Mouse (Mus musculus) MEL (cell line): ENCODE data around the gene Pah. TPM values are rescaled to one million over a fixed set of nuclear protein-coding genes. Genes with fewer than 3 reads are reported as not detected.

Experiments
- DNase-seq: peaks from one replicate; pipeline ENCODE4 v3.0.0; 2011; ENCODE audit warnings: low read depth, low spot score
- H3K27ac ChIP-seq: 2 replicates; pipeline ENCODE4 v1.5.1; 2012; ENCODE audit warnings: low read depth, mild to moderate bottlenecking, control low read depth, low read length, moderate library complexity; ENCODE audit not compliant: control insufficient read depth
- H3K27me3 ChIP-seq, 2 experiments: fragments of 150-350 bp in 1 of 2; sonication (generic) in 1 of 2; 2 replicates each; pipeline ENCODE4 v1.6.1; 2012; ENCODE audit warnings: low read length in 2 of 2, mild to moderate bottlenecking in 2 of 2, improper control_type of control experiment in 1 of 2, moderate library complexity in 1 of 2; ENCODE audit not compliant: insufficient read depth in 2 of 2, control insufficient read depth in 1 of 2
- H3K36me3 ChIP-seq, 2 experiments: 2 replicates each; pipeline ENCODE4 v1.6.1; 2012 to 2014; ENCODE audit warnings: low read length in 2 of 2, improper control_type of control experiment in 1 of 2, inconsistent platforms in 1 of 2, mild to moderate bottlenecking in 1 of 2; ENCODE audit not compliant: insufficient read depth in 2 of 2, control insufficient read depth in 1 of 2
- H3K4me1 ChIP-seq, 2 experiments: fragments of 150-350 bp in 1 of 2; sonication (generic) in 1 of 2; 2 replicates each; pipeline ENCODE4 v1.6.1; 2012; ENCODE audit warnings: low read length in 2 of 2, improper control_type of control experiment in 1 of 2, mild to moderate bottlenecking in 1 of 2; ENCODE audit not compliant: insufficient read depth in 2 of 2, control insufficient read depth in 1 of 2
- H3K4me3 ChIP-seq, 2 experiments: fragments of 150-350 bp in 1 of 2; sonication (generic) in 1 of 2; 2 replicates each; pipeline ENCODE4 v1.5.1; 2012; ENCODE audit warnings: low read depth in 2 of 2, low read length in 2 of 2, mild to moderate bottlenecking in 2 of 2, moderate library complexity in 2 of 2, control low read depth in 1 of 2, improper control_type of control experiment in 1 of 2; ENCODE audit not compliant: control insufficient read depth in 1 of 2, insufficient read depth in 1 of 2
- H3K79me2 ChIP-seq: 2 replicates; pipeline ENCODE4 v1.6.1; 2012; ENCODE audit warnings: mild to moderate bottlenecking, low read length, moderate library complexity; ENCODE audit not compliant: control insufficient read depth, poor library complexity, insufficient read depth
- H3K9ac ChIP-seq: 2 replicates; pipeline ENCODE4 v1.6.1; 2012; ENCODE audit warnings: low read depth, mild to moderate bottlenecking, control low read depth, low read length, moderate library complexity; ENCODE audit not compliant: control insufficient read depth, poor library complexity, severe bottlenecking
- H3K9me3 ChIP-seq: fragments of 150-350 bp; sonication (generic); replicated peaks from 2 replicates; pipeline ENCODE4 v1.6.1; 2012; ENCODE audit warnings: mild to moderate bottlenecking, low read length, improper control_type of control experiment, moderate library complexity; ENCODE audit not compliant: insufficient read depth
- CHD2 ChIP-seq: IDR thresholded peaks from 2 replicates; pipeline ENCODE4 v1.6.1; 2011; ENCODE audit warnings: low read length, improper control_type of control experiment
- CTCF ChIP-seq, 3 experiments: IDR thresholded peaks in 2 of 3; conservative IDR thresholded peaks in 1 of 3; 2 replicates each; pipeline ENCODE4 v1.5.1; 2011 to 2012; ENCODE audit warnings: low read length in 3 of 3, low read depth in 2 of 3, mild to moderate bottlenecking in 2 of 3, improper control_type of control experiment in 1 of 3, inconsistent platforms in 1 of 3, mixed read lengths in 1 of 3, moderate library complexity in 1 of 3; ENCODE audit not compliant: control insufficient read depth in 1 of 3, insufficient read depth in 1 of 3, poor library complexity in 1 of 3, severe bottlenecking in 1 of 3
- E2F4 ChIP-seq: IDR thresholded peaks from 2 replicates; pipeline ENCODE4 v1.6.1; 2011; ENCODE audit warnings: low read depth, low read length, improper control_type of control experiment, borderline replicate concordance
- EP300 ChIP-seq, 2 experiments: IDR thresholded peaks; 2 replicates each; pipeline ENCODE4 v1.6.1; 2011; ENCODE audit warnings: improper control_type of control experiment in 2 of 2, low read length in 2 of 2, low read depth in 1 of 2, mild to moderate bottlenecking in 1 of 2
- GATA1 ChIP-seq: IDR thresholded peaks from 2 replicates; pipeline ENCODE4 v1.6.1; 2011; ENCODE audit warnings: low read depth, low read length, improper control_type of control experiment
- HCFC1 ChIP-seq: IDR thresholded peaks from 2 replicates; pipeline ENCODE4 v1.6.1; 2012; ENCODE audit warnings: low read depth, mild to moderate bottlenecking, inconsistent platforms, low read length, improper control_type of control experiment, moderate library complexity
- MAX ChIP-seq: IDR thresholded peaks from 2 replicates; pipeline ENCODE4 v1.6.1; 2011; ENCODE audit warnings: low read length, improper control_type of control experiment
- MAZ ChIP-seq: IDR thresholded peaks from 2 replicates; pipeline ENCODE4 v1.6.1; 2012; ENCODE audit warnings: low read depth, mild to moderate bottlenecking, inconsistent platforms, low read length, improper control_type of control experiment
- MXI1 ChIP-seq: IDR thresholded peaks from 2 replicates; pipeline ENCODE4 v1.6.1; 2011; ENCODE audit warnings: mild to moderate bottlenecking, low read depth, low read length, improper control_type of control experiment
- MYB ChIP-seq: IDR thresholded peaks from 2 replicates; pipeline ENCODE4 v1.6.1; 2011; ENCODE audit warnings: mild to moderate bottlenecking, low read depth, low read length, improper control_type of control experiment
- POLR2A ChIP-seq, 2 experiments: IDR thresholded peaks; 2 replicates each; pipeline ENCODE4 v1.6.1; 2011 to 2012; ENCODE audit warnings: low read length in 2 of 2, mild to moderate bottlenecking in 2 of 2, control low read depth in 1 of 2, improper control_type of control experiment in 1 of 2, low read depth in 1 of 2, moderate library complexity in 1 of 2; ENCODE audit not compliant: control insufficient read depth in 1 of 2, insufficient read depth in 1 of 2, poor library complexity in 1 of 2
- POLR2AphosphoS2 ChIP-seq: IDR thresholded peaks from 2 replicates; pipeline ENCODE4 v1.6.1; 2011; ENCODE audit warnings: low read length, improper control_type of control experiment
- RCOR1 ChIP-seq: IDR thresholded peaks from 2 replicates; pipeline ENCODE4 v1.6.1; 2012; ENCODE audit warnings: low read depth, mild to moderate bottlenecking, inconsistent platforms, low read length, improper control_type of control experiment
- SMC3 ChIP-seq: IDR thresholded peaks from 2 replicates; pipeline ENCODE4 v1.6.1; 2011; ENCODE audit warnings: low read depth, low read length, improper control_type of control experiment
- TCF12 ChIP-seq: IDR thresholded peaks from 2 replicates; pipeline ENCODE4 v1.6.1; 2014; ENCODE audit warnings: low read depth, mild to moderate bottlenecking, inconsistent platforms, low read length, improper control_type of control experiment, moderate library complexity
- UBTF ChIP-seq: IDR thresholded peaks from 2 replicates; pipeline ENCODE4 v1.6.1; 2012; ENCODE audit warnings: low read depth, mild to moderate bottlenecking, inconsistent platforms, low read length, improper control_type of control experiment, moderate library complexity, borderline replicate concordance; ENCODE audit not compliant: insufficient read depth
- USF2 ChIP-seq, 2 experiments: IDR thresholded peaks; 2 replicates each; pipeline ENCODE4 v1.6.1; 2011 to 2012; ENCODE audit warnings: improper control_type of control experiment in 2 of 2, low read length in 2 of 2, borderline replicate concordance in 1 of 2, inconsistent platforms in 1 of 2, low read depth in 1 of 2, mild to moderate bottlenecking in 1 of 2; ENCODE audit not compliant: insufficient read depth in 1 of 2
- ZKSCAN1 ChIP-seq: IDR thresholded peaks from 2 replicates; pipeline ENCODE4 v1.6.1; 2012; ENCODE audit warnings: low read depth, mild to moderate bottlenecking, inconsistent platforms, low read length, improper control_type of control experiment, moderate library complexity
- ZMIZ1 ChIP-seq: IDR thresholded peaks from 2 replicates; pipeline ENCODE4 v1.6.1; 2012; ENCODE audit warnings: low read depth, mild to moderate bottlenecking, inconsistent platforms, low read length, improper control_type of control experiment, moderate library complexity
- ZNF384 ChIP-seq: IDR thresholded peaks from 2 replicates; pipeline ENCODE4 v1.6.1; 2012; ENCODE audit warnings: low read depth, mild to moderate bottlenecking, inconsistent platforms, low read length, improper control_type of control experiment
- polyA plus RNA-seq, 2 experiments: library from polyadenylated mRNA; stranded (reverse) in 1 of 2; unstranded in 1 of 2; fragments of >175 nt in 1 of 2; fragments of >200 nt in 1 of 2; gene quantifications; 2 replicates each; pipeline versions ENCODE4 v1.2.1 to v1.2.4; 2012; ENCODE audit warnings: low replicate concordance in 2 of 2, low read depth in 1 of 2; ENCODE audit not compliant: insufficient read length in 2 of 2, insufficient read depth in 1 of 2, missing spikeins in 1 of 2
- total RNA-seq: library from RNA; depleted of rRNA; stranded (reverse); fragments of 300-350 nt; gene quantifications from 2 replicates; pipeline ENCODE4 v1.2.3, GENCODE M21; 2012

Gene Pah
- total and polyA plus RNA-seq, 3 experiments: not detected

- no peaks in the 10 kb centered on the region for H3K27me3 ChIP-seq
- H3K4me1 ChIP-seq: no peaks in the 10 kb centered on the region
- H3K27ac ChIP-seq: no peak overlapping the region
- H3K4me3 ChIP-seq: no peak overlapping the region
- TF ChIP-seq MXI1 (no peak), ZKSCAN1 (no peak), GATA1 (no peak), RCOR1 (no peak), E2F4 (no peak), UBTF (no peak), MYB (no peak)
- no peaks in the 10 kb centered on the region for H3K36me3 ChIP-seq
- no peak for DNase-seq
- no peaks in the 10 kb centered on the region for H3K9me3 ChIP-seq
- H3K79me2 ChIP-seq: no peaks in the 10 kb centered on the region
- H3K9ac ChIP-seq: no peak overlapping the region
These were observed 28.7 kb upstream of the Pah start for GRCm38 (mm10) chr10:87492661-87493551.

DNA sequence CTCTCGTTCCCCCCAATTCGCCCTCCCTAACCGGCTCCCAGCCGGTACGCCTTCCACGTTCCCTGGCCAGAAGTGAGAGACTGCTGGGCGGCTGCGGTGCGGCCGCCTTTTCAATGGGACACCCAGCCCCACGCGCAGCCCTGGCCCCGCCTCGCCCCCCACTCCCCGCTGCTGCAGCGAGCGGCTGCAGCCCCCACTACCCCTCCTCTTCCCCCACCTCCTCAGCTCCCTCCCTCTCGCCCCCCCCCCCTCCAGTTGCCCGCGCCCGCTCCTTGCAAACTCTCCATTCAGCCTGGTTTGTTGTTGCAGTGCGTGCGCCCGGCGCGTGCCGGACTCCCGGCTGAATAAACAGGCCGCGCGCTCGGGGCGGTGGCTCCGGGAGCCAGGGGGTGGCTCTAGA is 28.0 kb upstream of the Pah start, which contains the start of gene Ascl1:
Ascl1 (minus strand) TSS at position 85 of the 400 bp plus-strand sequence.
- Histone ChIP-seq H3K9ac (no peak within 1 kb of the TSS), H3K4me1 (no peaks in the 10 kb centered on the region), H3K79me2 (no peaks in the 10 kb centered on the region), H3K27ac (no peak within 1 kb of the TSS), H3K9me3 (no peaks in the 10 kb centered on the region), H3K27me3 (no peaks in the 10 kb centered on the region), H3K36me3 (no peaks in the 10 kb centered on the region), H3K4me3 (no peak within 1 kb of the TSS)
- TF ChIP-seq POLR2AphosphoS2: no peak
- no peak for DNase-seq

DNA sequence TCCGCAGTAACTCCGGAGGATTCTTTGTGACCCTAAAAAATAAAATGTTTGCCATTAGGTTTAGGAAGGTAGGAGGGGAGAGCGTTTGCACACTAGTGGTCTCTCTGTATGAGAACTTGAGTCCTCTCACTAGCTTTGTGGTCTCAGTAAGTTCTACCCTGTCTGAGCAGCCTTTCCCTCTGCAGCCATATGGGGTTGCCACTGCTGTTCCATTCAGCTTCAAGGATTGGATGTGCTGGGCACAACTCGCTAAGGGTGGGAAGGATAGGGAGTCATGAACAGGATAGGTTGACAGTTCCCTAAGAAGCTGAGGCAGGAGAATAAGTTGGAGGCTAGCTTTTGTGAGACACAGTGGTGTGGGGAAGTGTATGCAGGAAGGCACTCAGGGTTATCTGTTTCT is 27.4 kb upstream of the Pah start:
- Histone ChIP-seq H3K9ac (no peak overlapping the region), H3K9me3 (no peaks in the 10 kb centered on the region), H3K36me3 (no peaks in the 10 kb centered on the region), H3K4me3 (no peak overlapping the region), H3K27me3 (no peaks in the 10 kb centered on the region), H3K4me1 (no peaks in the 10 kb centered on the region), H3K79me2 (no peaks in the 10 kb centered on the region), H3K27ac (no peak overlapping the region)
- no peak for TF ChIP-seq ZMIZ1
- no peak for TF ChIP-seq HCFC1
- TF ChIP-seq GATA1: no peak
- no peak for TF ChIP-seq SMC3
- no peak for TF ChIP-seq ZKSCAN1
- TF ChIP-seq MAX: no peak
- TF ChIP-seq POLR2A (IDR thresholded peaks at IDR 0.05; ENCODE audit: control insufficient read depth in 1 of 2, insufficient read depth in 1 of 2, low read depth in 1 of 2, low read length in 2 of 2, poor library complexity in 1 of 2): no peak
- no peak for TF ChIP-seq MAZ
- TF ChIP-seq MXI1: no peak
- TF ChIP-seq USF2 (IDR thresholded peaks at IDR 0.05; ENCODE audit: borderline replicate concordance in 1 of 2, insufficient read depth in 1 of 2, low read depth in 1 of 2, low read length in 2 of 2): no peak
- no peak for TF ChIP-seq E2F4
- no peak for TF ChIP-seq CHD2
- no peak for TF ChIP-seq ZNF384
- TF ChIP-seq EP300 (IDR thresholded peaks at IDR 0.05; ENCODE audit: low read depth in 1 of 2, low read length in 2 of 2): no peak
- TF ChIP-seq CTCF (IDR thresholded peaks at IDR 0.05 in 2 of 3, conservative IDR thresholded peaks at IDR 0.05 in 1 of 3; ENCODE audit: control insufficient read depth in 1 of 3, insufficient read depth in 1 of 3, low read depth in 2 of 3, low read length in 3 of 3, poor library complexity in 1 of 3, severe bottlenecking in 1 of 3): no peak
- TF ChIP-seq TCF12: no peak
- no peak for DNase-seq
